Mouse (Mus musculus): Measurements from ENCODE around the gene Camk2b. TPM values are rescaled to one million over a fixed set of nuclear protein-coding genes. Genes with fewer than 3 reads are reported as not detected.

Gene Camk2b
- polyA plus RNA-seq, 1 experiment from 2014 or later, result 1.1 TPM

GRCm38 (mm10) chr11:6035521-6035920, 30.6 kb downstream of the Camk2b start:
- no peak for ATAC-seq (ENCODE audit: low read depth)
- Histone ChIP-seq H3K9ac (ENCODE audit: low read length) (no peak overlapping the region), H3K4me3 (ENCODE audit: low read length) (no peak overlapping the region), H3K9me3 (ENCODE audit: control insufficient read depth, low read length) (no peaks in the 10 kb centered on the region), H3K4me1 (replicated peaks; ENCODE audit: control insufficient read depth, insufficient read depth, low read length) (no peaks in the 10 kb centered on the region), H3K36me3 (ENCODE audit: control insufficient read depth, insufficient read depth, low read length) (no peaks in the 10 kb centered on the region), H3K4me2 (ENCODE audit: low read depth, low read length) (no peak overlapping the region), H3K27me3 (ENCODE audit: control insufficient read depth, insufficient read depth, low read depth, low read length) (no peaks in the 10 kb centered on the region), H3K27ac (ENCODE audit: low read length) (no peak overlapping the region)
- WGBS, result 59% methylated on average over 3 of the region's 3 CpGs

GRCm38 (mm10) chr11:6034740-6035139, 31.4 kb downstream of the Camk2b start:
- Histone ChIP-seq H3K27me3 (ENCODE audit: control insufficient read depth, insufficient read depth, low read depth, low read length) (no peaks in the 10 kb centered on the region), H3K4me1 (replicated peaks; ENCODE audit: control insufficient read depth, insufficient read depth, low read length) (no peaks in the 10 kb centered on the region), H3K4me2 (ENCODE audit: low read depth, low read length) (no peak overlapping the region), H3K4me3 (ENCODE audit: low read length) (no peak overlapping the region), H3K27ac (ENCODE audit: low read length) (no peak overlapping the region), H3K9ac (ENCODE audit: low read length) (no peak overlapping the region), H3K9me3 (ENCODE audit: control insufficient read depth, low read length) (no peaks in the 10 kb centered on the region), H3K36me3 (ENCODE audit: control insufficient read depth, insufficient read depth, low read length) (no peaks in the 10 kb centered on the region)
- ATAC-seq (ENCODE audit: low read depth), result no peak
- 72% methylated on average over 2 of the region's 2 CpGs for WGBS

- Histone ChIP-seq H3K4me3 (ENCODE audit: low read length) (no peak overlapping the region), H3K9ac (ENCODE audit: low read length) (no peak overlapping the region), H3K9me3 (ENCODE audit: control insufficient read depth, low read length) (no peaks in the 10 kb centered on the region), H3K27ac (ENCODE audit: low read length) (no peak overlapping the region), H3K27me3 (ENCODE audit: control insufficient read depth, insufficient read depth, low read depth, low read length) (no peaks in the 10 kb centered on the region), H3K4me2 (ENCODE audit: low read depth, low read length) (no peak overlapping the region), H3K4me1 (replicated peaks; ENCODE audit: control insufficient read depth, insufficient read depth, low read length) (no peaks in the 10 kb centered on the region), H3K36me3 (ENCODE audit: control insufficient read depth, insufficient read depth, low read length) (no peaks in the 10 kb centered on the region)
- ATAC-seq (ENCODE audit: low read depth), result no peak
- 75% methylated on average over 5 of the region's 5 CpGs for WGBS
These were observed 32.4 kb downstream of the Camk2b start for GRCm38 (mm10) chr11:6033801-6034200.

- Histone ChIP-seq H3K9me3 (ENCODE audit: control insufficient read depth, low read length) (no peaks in the 10 kb centered on the region), H3K4me2 (ENCODE audit: low read depth, low read length) (no peak overlapping the region), H3K4me1 (replicated peaks; ENCODE audit: control insufficient read depth, insufficient read depth, low read length) (no peaks in the 10 kb centered on the region), H3K4me3 (ENCODE audit: low read length) (no peak overlapping the region), H3K9ac (ENCODE audit: low read length) (no peak overlapping the region), H3K27me3 (ENCODE audit: control insufficient read depth, insufficient read depth, low read depth, low read length) (no peaks in the 10 kb centered on the region), H3K27ac (ENCODE audit: low read length) (no peak overlapping the region), H3K36me3 (ENCODE audit: control insufficient read depth, insufficient read depth, low read length) (no peaks in the 10 kb centered on the region)
- WGBS, result 58% methylated on average over 3 of the region's 3 CpGs
- ATAC-seq (ENCODE audit: low read depth), result no peak
These were observed 33.0 kb downstream of the Camk2b start for GRCm38 (mm10) chr11:6033147-6033546.

- 84% methylated on average over 6 of the region's 6 CpGs for WGBS
- H3K27ac ChIP-seq (ENCODE audit: low read length), result no peak overlapping the region
- peak; percentile 44; the same call in 1 of the 2 replicates for ATAC-seq (ENCODE audit: low read depth)
- H3K27me3 ChIP-seq (ENCODE audit: control insufficient read depth, insufficient read depth, low read depth, low read length), result no peaks in the 10 kb centered on the region
- H3K4me3 ChIP-seq (ENCODE audit: low read length), result no peak overlapping the region
- H3K9me3 ChIP-seq (ENCODE audit: control insufficient read depth, low read length), result no peaks in the 10 kb centered on the region
- no peak overlapping the region for H3K4me2 ChIP-seq (ENCODE audit: low read depth, low read length)
- H3K4me1 ChIP-seq (replicated peaks; ENCODE audit: control insufficient read depth, insufficient read depth, low read length), result no peaks in the 10 kb centered on the region
- no peak overlapping the region for H3K9ac ChIP-seq (ENCODE audit: low read length)
- no peaks in the 10 kb centered on the region for H3K36me3 ChIP-seq (ENCODE audit: control insufficient read depth, insufficient read depth, low read length)
These were observed 35.5 kb downstream of the Camk2b start for GRCm38 (mm10) chr11:6030650-6031049.

GRCm38 (mm10) chr11:6029790-6030189, 36.4 kb downstream of the Camk2b start:
- H3K27me3 ChIP-seq (ENCODE audit: control insufficient read depth, insufficient read depth, low read depth, low read length), result no peaks in the 10 kb centered on the region
- no peak overlapping the region for H3K9ac ChIP-seq (ENCODE audit: low read length)
- H3K4me3 ChIP-seq (ENCODE audit: low read length), result no peak overlapping the region
- no peak overlapping the region for H3K27ac ChIP-seq (ENCODE audit: low read length)
- H3K4me1 ChIP-seq (replicated peaks; ENCODE audit: control insufficient read depth, insufficient read depth, low read length), result no peaks in the 10 kb centered on the region
- no peaks in the 10 kb centered on the region for H3K36me3 ChIP-seq (ENCODE audit: control insufficient read depth, insufficient read depth, low read length)
- ATAC-seq (ENCODE audit: low read depth), result no peak
- no peaks in the 10 kb centered on the region for H3K9me3 ChIP-seq (ENCODE audit: control insufficient read depth, low read length)
- 62% methylated on average over 3 of the region's 3 CpGs for WGBS
- H3K4me2 ChIP-seq (ENCODE audit: low read depth, low read length), result no peak overlapping the region

- Histone ChIP-seq H3K4me1 (replicated peaks; ENCODE audit: control insufficient read depth, insufficient read depth, low read length) (no peaks in the 10 kb centered on the region), H3K4me3 (ENCODE audit: low read length) (no peak overlapping the region), H3K36me3 (ENCODE audit: control insufficient read depth, insufficient read depth, low read length) (no peaks in the 10 kb centered on the region), H3K9me3 (ENCODE audit: control insufficient read depth, low read length) (no peaks in the 10 kb centered on the region), H3K4me2 (ENCODE audit: low read depth, low read length) (no peak overlapping the region), H3K27me3 (ENCODE audit: control insufficient read depth, insufficient read depth, low read depth, low read length) (no peaks in the 10 kb centered on the region), H3K27ac (ENCODE audit: low read length) (no peak overlapping the region), H3K9ac (ENCODE audit: low read length) (no peak overlapping the region)
- ATAC-seq (ENCODE audit: low read depth), result no peak
- WGBS, result 74% methylated on average over 7 of the region's 7 CpGs
These were observed 37.3 kb downstream of the Camk2b start for GRCm38 (mm10) chr11:6028911-6029310.

GRCm38 (mm10) chr11:6026361-6026760, 39.8 kb downstream of the Camk2b start:
- Histone ChIP-seq H3K27me3 (ENCODE audit: control insufficient read depth, insufficient read depth, low read depth, low read length) (no peaks in the 10 kb centered on the region), H3K4me2 (ENCODE audit: low read depth, low read length) (no peak overlapping the region), H3K27ac (ENCODE audit: low read length) (no peak overlapping the region), H3K36me3 (ENCODE audit: control insufficient read depth, insufficient read depth, low read length) (no peaks in the 10 kb centered on the region), H3K4me1 (replicated peaks; ENCODE audit: control insufficient read depth, insufficient read depth, low read length) (no peaks in the 10 kb centered on the region), H3K9me3 (ENCODE audit: control insufficient read depth, low read length) (no peaks in the 10 kb centered on the region), H3K4me3 (ENCODE audit: low read length) (no peak overlapping the region), H3K9ac (ENCODE audit: low read length) (no peak overlapping the region)
- WGBS, result 44% methylated on average over 1 of the region's 1 CpGs
- peak; percentile 56; the same call in 1 of the 2 replicates for ATAC-seq (ENCODE audit: low read depth)

- Histone ChIP-seq H3K9me3 (ENCODE audit: control insufficient read depth, low read length) (no peaks in the 10 kb centered on the region), H3K27ac (ENCODE audit: low read length) (no peak overlapping the region), H3K4me3 (ENCODE audit: low read length) (no peak overlapping the region), H3K36me3 (ENCODE audit: control insufficient read depth, insufficient read depth, low read length) (no peaks in the 10 kb centered on the region), H3K9ac (ENCODE audit: low read length) (no peak overlapping the region), H3K27me3 (ENCODE audit: control insufficient read depth, insufficient read depth, low read depth, low read length) (no peaks in the 10 kb centered on the region), H3K4me2 (ENCODE audit: low read depth, low read length) (no peak overlapping the region), H3K4me1 (replicated peaks; ENCODE audit: control insufficient read depth, insufficient read depth, low read length) (no peaks in the 10 kb centered on the region)
- WGBS, result 69% methylated on average over 12 of the region's 12 CpGs
- ATAC-seq (ENCODE audit: low read depth), result no peak
These were observed 41.1 kb downstream of the Camk2b start for GRCm38 (mm10) chr11:6024923-6025652.

All from lung, embryonic 16.5 days (tissue).